Mouse (Mus musculus) left cerebral cortex, postnatal 4 days (tissue): ENCODE measurements around the gene Phf24. TPM values are rescaled to one million over a fixed set of nuclear protein-coding genes. Genes with fewer than 3 reads are reported as not detected.

Experiments used
- DNase-seq: peaks from one replicate; pipeline ENCODE4 v3.0.0-alpha.2; 2022
- intact Hi-C: fragments of 180-260 bp; cut with DNase I; formaldehyde crosslinking; loops from one replicate; pipeline ENCODE4 v1.15.1; 2025
- total RNA-seq, 2 experiments: library from RNA; stranded (reverse); gene quantifications; 2 replicates each; pipeline ENCODE4 v1.2.3; 2021

The Phf24 gene
- total RNA-seq, result 100 to 1,000 TPM; 156 to 162 TPM

DNA sequence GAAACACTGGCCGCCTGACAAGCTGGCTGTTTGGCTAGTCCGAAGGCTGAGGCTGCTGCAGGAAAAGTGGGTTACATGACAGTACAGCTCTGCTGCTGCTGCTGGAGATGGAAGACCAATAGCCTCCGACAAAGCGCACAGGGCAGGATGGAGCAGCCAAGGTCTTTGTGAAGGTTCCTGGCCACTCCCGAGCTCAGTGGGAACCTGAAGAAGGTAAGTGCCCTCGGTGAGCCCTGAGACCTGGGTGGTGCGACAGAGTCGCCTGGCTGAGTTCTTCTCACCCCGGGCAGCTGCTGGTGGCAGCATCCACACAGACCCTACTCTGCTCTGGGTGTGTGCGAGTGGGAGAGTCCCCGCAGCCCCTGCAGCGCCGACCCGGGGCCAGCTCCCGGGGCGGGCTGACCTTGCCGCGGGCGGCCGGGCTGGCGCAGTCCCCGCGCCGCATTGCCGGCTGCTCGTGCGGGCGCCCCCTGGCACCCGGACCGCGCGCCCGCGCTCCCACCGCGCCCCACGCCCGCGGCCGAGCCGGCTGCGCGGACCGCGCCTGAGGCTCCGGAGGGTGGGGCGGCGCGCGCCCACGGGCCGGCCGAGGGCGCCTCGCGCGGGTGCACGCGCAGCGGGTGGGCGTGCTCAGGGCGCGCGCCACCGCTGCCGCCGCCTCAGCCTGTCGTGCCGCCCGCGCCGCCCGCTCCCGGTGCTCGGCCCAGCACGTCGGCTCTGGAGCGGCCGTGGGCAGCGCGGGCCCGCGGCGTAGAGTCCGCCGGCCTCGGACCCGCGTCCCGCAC lies at the start of gene Phf24:
Phf24 (plus strand) TSS at position 44 of the 785 bp plus-strand sequence.
- peak; percentile 22 for DNase-seq
- intact Hi-C loops, result no loop called here

DNA sequence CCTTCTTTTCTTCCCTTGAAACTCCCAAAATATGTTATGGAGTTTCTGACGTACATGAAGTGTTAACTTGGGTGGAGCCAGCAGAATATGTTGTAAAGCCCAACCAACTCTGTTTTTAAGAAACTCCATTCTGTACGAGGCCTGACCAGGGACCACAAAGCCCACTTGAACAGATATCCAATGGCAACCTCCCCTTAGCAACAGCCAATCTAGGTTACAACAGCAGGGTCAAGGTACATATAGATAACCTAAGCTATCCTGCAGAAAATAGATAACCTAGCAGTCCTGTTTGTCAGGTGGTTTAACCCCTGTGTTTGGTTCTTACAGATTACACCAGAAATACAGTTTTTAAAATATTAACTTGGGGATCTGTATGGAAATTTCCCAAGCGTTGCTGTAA lies 49.1 kb upstream of the Phf24 start:
- DNase-seq, result no peak
- intact Hi-C loops, result no loop called here

GRCm38 (mm10) chr4:42868193-42868592 lies 48.3 kb upstream of the Phf24 start:
- intact Hi-C loops, result no loop called here
- DNase-seq, result no peak

DNA sequence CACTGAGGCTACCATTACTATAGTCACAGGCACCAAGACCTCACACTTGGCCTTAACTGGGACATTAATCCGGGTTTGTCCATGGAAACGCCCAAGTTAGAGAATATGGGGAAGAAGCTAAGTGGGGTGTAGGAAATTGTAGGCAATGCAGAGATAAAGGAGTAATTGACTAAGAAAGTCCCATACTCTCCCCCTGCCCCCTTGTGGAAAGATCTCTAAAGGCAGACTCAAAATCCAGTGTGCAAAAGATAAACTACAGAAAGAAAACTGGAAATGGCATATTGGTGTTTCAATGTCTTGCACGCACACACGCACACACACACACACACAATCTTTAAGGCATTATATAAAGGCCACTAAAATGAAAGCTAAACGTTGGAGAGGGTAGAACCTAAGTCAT lies 45.7 kb upstream of the Phf24 start:
- intact Hi-C loops, result no loop called here
- no peak for DNase-seq

DNA sequence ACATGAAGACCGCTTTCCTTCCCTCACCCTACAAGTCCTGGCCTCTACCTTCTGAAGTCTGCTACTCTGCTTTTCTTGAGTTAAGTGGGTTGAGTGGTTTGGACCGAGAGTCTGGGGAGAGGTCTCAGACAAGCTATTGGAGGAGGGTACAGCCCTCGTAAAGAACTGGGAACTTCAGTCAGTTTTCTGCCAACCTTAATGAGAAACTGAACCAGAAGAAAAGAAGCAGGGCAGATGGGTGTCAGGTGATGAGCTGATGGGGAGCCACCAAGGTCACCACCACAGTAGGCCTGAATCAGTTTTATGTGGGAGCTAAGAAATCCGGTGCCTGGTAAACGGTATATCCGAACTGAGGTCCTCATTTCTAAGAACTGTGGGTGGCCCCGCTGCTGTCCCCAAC lies 44.3 kb upstream of the Phf24 start:
- intact Hi-C loops, result no loop called here
- no peak for DNase-seq

DNA sequence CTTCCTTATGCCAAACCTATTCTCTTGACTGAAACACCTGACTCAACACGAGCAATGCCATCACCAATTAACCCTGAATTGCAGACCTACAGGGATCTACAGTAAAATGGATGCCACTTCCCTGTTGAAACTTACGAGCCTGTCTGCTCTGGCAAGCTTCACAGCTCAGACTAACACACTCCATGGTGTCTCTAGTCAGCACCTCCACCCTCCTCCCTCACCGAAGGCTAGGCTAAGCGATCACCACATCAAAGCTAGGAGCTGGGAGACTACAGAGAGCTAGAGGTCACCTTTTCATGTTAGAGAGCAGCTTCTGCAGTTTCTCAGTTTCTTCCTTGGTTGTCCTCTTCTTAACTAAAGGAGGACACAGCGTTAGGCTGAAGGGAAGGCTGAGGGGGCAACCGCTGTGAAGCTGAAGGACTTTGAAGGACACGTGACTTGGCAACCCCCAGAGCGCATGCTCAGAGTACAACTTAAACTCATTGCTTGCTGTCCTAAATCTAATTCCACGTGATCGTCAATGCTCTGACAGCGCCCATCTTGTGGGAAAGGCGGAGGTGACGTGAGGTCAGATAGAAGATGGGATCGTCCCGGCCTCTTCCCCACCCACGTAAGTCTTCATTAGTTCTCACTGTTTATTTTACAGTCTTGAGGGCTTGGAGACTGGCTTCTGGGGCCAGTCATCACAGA lies 43.6 kb upstream of the Phf24 start:
- intact Hi-C loops, result no loop called here

GRCm38 (mm10) chr4:42874134-42874533 lies 42.3 kb upstream of the Phf24 start, which contains the start of gene Fam205c:
TSS of gene Fam205c (minus strand) at chr4:42874234.
- no peak for DNase-seq
- intact Hi-C loops, result no loop called here

More for the DNA sequence above, 43.6 kb upstream of the Phf24 start:
- DNase-seq, result no peak

DNA sequence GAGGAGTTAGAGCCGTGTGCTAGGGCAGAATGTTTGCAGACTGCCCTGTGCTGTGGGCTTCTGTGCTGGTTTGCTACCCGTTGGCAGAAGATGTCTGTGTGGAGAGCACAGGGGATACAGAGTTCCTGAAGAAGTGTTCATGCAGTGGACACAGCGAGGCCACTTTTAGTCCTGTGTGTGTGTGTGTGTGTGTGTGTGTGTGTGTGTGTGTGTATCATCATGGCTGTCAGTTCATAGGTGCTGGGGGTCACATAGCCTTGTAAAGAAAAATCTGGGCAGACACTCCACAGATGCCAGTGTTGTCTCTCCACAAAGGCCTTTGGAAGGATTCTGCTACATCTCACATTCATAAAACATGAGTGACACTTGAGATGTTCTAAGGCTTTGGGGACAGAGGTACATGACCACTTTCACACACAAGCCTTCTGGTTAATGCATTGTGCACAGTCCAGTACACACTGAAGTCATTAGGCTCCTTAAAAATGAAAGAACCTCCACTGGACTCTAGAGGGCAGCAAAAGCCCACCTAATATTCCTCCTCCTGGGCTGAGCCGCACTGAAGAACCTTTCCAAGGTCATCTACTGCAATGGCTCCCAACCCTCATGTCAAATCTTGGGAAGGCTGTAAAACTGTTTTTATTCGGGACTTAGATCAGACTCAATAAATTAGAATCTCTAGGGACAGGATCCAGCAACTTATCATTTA lies 39.7 kb upstream of the Phf24 start:
- peak; percentile 46 for DNase-seq
- intact Hi-C loops, result loop anchor here (2.0 kb wide), 1 partner anchor 88 kb away; no protein-coding TSS in a partner anchor

- intact Hi-C loops, result loop anchor here (2.0 kb wide), 1 partner anchor 87 kb away; no protein-coding TSS in a partner anchor
- DNase-seq, result no peak
These were observed 38.8 kb upstream of the Phf24 start for GRCm38 (mm10) chr4:42877657-42878056.

GRCm38 (mm10) chr4:42879829-42880676 lies 36.4 kb upstream of the Phf24 start:
- intact Hi-C loops, result no loop called here
- peak; percentile 36 for DNase-seq

DNA sequence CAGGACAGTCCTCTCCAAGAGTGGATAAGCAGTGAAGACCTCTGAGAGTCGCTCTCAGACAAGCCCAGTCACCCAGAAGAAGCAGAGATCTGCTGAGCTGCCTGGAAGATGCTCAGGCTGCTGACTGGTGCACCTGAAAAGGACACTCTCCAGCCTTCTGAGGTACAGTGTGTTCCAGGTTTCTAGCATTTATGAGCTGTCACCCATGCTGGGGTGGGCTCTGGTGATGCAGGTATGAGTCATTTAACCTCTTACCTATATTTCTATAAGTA lies 35.8 kb upstream of the Phf24 start:
- no peak for DNase-seq
- intact Hi-C loops, result no loop called here

GRCm38 (mm10) chr4:42886926-42887325 lies 29.5 kb upstream of the Phf24 start:
- intact Hi-C loops, result no loop called here
- no peak for DNase-seq

DNA sequence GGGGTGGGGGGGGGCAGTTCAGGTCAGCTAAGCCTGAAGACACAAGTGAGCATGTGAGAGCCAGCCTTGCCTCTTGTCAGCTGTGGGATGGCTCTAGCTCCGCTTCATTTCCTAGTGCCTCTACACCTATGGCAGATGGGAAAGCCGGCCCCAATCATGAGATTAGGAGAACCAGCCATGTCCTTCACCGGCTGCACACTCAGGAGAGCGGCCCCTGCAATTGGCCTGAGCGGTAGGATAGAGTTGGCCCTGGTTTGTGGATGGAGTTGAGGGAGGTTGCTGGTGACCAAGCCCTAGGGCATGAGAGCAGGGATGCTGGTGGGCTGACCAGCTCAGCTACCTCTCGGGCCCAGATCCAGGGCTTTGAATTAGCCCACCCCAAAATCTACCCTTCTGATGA lies 27.7 kb upstream of the Phf24 start:
- no peak for DNase-seq
- intact Hi-C loops, result no loop called here

DNA sequence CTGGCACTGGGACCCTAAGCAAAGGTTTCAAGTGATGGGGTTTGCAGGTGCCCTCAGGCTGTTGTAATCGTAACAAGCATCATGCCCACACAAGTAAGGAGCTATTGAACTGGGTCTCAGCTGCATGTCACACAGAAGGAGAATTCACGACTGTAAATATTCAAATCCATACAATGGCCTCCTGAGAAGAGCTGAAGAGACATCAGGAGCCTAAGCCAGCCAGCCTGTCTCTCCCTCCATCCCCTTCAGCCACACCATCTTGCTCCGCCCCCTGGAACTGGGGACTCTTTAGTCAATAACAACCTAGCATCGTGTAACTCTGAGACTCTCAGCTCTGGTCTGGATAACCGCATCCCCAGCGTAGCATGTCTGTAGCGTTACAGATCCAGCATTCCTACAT lies 25.3 kb upstream of the Phf24 start:
- DNase-seq, result no peak
- intact Hi-C loops, result no loop called here

GRCm38 (mm10) chr4:42895118-42895517 lies 21.3 kb upstream of the Phf24 start:
- DNase-seq, result no peak
- intact Hi-C loops, result no loop called here

DNA sequence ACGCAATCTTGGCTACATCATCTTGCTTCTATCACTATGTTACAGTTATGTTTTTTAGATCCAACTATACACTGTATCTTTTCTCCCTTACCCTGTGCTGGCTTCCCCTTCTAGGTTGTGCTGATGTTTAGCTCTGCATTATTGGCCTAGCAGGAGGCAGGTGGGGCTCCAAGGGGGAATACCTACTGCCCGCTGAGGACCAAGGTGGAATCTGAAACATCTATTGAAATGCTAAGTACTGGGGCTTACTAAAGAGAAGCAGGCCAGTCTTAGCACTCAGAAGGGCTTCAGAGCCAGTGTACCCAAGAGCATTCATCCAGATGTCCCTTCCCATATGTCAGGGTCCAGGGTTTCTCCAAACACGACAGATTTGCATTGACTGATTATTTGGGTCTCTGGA lies 17.5 kb upstream of the Phf24 start:
- no peak for DNase-seq
- intact Hi-C loops, result no loop called here

GRCm38 (mm10) chr4:42900878-42901277 lies 15.6 kb upstream of the Phf24 start:
- intact Hi-C loops, result no loop called here
- no peak for DNase-seq

DNA sequence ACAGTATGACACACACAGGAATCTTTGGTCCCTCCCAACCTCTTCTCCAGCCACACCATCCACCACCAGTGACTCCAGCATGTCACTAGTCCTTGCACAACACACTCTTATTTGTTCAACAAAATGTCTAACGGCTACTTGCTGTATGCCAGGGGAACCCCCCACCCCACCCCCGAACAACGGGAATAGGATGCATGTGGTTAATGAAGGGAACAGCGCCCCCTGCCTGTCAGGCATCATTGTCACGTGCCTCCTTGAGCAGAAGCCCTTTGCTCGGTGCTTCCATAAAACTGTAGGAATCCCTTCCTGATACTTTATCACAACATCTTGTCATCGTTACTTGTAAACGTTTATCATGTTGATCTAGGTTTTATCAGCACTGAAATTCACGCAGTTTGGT lies 14.3 kb upstream of the Phf24 start:
- peak; percentile 37 for DNase-seq
- intact Hi-C loops, result no loop called here

GRCm38 (mm10) chr4:42902730-42903129 lies 13.7 kb upstream of the Phf24 start:
- no peak for DNase-seq
- intact Hi-C loops, result no loop called here

- DNase-seq, result no peak
- intact Hi-C loops, result no loop called here
These were observed 12.5 kb upstream of the Phf24 start for GRCm38 (mm10) chr4:42903942-42904341.

DNA sequence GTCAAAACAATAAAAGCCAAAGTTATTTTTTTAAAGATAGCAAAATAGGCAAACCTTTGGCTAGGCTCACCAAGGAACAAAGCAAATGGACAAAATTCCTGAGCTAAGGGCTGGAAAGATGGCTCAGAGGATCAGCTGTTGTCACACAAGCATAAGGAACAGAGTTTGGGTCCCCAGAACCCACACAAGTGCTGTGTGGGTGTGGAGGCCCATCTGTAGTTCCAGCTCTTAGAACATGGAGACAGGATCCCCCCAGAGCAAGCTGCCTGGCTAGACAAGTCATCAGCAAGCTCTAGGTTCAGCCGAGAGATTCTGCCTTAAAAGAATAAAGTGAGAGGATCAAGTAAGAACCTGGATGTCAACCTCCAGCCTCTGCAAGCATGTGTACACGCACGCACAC lies 11.9 kb upstream of the Phf24 start:
- DNase-seq, result no peak
- intact Hi-C loops, result no loop called here
